Mouse (Mus musculus): Measurements from ENCODE around the gene Alg2. TPM values are rescaled to one million over a fixed set of nuclear protein-coding genes. Genes with fewer than 3 reads are reported as not detected.

Alg2 gene
- polyA plus RNA-seq, 1 experiment = 14.3 TPM

GRCm38 (mm10) chr4:47435566-47436360 is 38.4 kb downstream of the Alg2 start:
- H3K79me3 ChIP-seq (ENCODE audit: low read depth) = no peaks in the 10 kb centered on the region
- H3K79me2 ChIP-seq (ENCODE audit: control insufficient read depth, insufficient read depth) = no peaks in the 10 kb centered on the region
- TF ChIP-seq MAX (IDR thresholded peaks at IDR 0.05) (no peak), CTCF (IDR thresholded peaks at IDR 0.05; ENCODE audit: control insufficient read depth, insufficient read depth, insufficient read length) (no peak), CEBPB (IDR thresholded peaks at IDR 0.05; ENCODE audit: low read depth) (no peak), FOSL1 (IDR thresholded peaks at IDR 0.05; ENCODE audit: insufficient read depth, low read length, poor library complexity, severe bottlenecking) (no peak), USF1 (IDR thresholded peaks at IDR 0.05; ENCODE audit: low read depth) (no peak), MYOG (IDR thresholded peaks at IDR 0.05; ENCODE audit: control insufficient read depth, extremely low read depth, insufficient read length) (no peak), MYOD1 (IDR thresholded peaks at IDR 0.05; ENCODE audit: control insufficient read depth, insufficient read length, low read depth) (no peak)
- H3K4me3 ChIP-seq (ENCODE audit: insufficient read depth, poor library complexity, severe bottlenecking) = no peak overlapping the region
- no peaks in the 10 kb centered on the region for H3K36me3 ChIP-seq (ENCODE audit: control insufficient read depth, insufficient read depth)
- H3K27me3 ChIP-seq (ENCODE audit: control insufficient read depth, insufficient read depth, insufficient read length) = peaks cover 11% of the 10 kb centered on the region
- H3ac ChIP-seq (ENCODE audit: control insufficient read depth, insufficient read length, low read depth) = no peak overlapping the region

GRCm38 (mm10) chr4:47435131-47435530 is 39.0 kb downstream of the Alg2 start:
- Histone ChIP-seq H3K79me3 (ENCODE audit: low read depth) (no peaks in the 10 kb centered on the region), H3K4me3 (ENCODE audit: insufficient read depth, poor library complexity, severe bottlenecking) (no peak overlapping the region), H3K36me3 (ENCODE audit: control insufficient read depth, insufficient read depth) (no peaks in the 10 kb centered on the region), H3K27me3 (ENCODE audit: control insufficient read depth, insufficient read depth, insufficient read length) (peaks cover 11% of the 10 kb centered on the region), H3K79me2 (ENCODE audit: control insufficient read depth, insufficient read depth) (no peaks in the 10 kb centered on the region), H3ac (ENCODE audit: control insufficient read depth, insufficient read length, low read depth) (no peak overlapping the region)
- no peak for TF ChIP-seq MAX (IDR thresholded peaks at IDR 0.05)
- TF ChIP-seq MYOD1 (IDR thresholded peaks at IDR 0.05; ENCODE audit: control insufficient read depth, insufficient read length, low read depth) = no peak
- no peak for TF ChIP-seq FOSL1 (IDR thresholded peaks at IDR 0.05; ENCODE audit: insufficient read depth, low read length, poor library complexity, severe bottlenecking)
- no peak for TF ChIP-seq MYOG (IDR thresholded peaks at IDR 0.05; ENCODE audit: control insufficient read depth, extremely low read depth, insufficient read length)
- TF ChIP-seq CEBPB (IDR thresholded peaks at IDR 0.05; ENCODE audit: low read depth) = no peak
- TF ChIP-seq USF1 (IDR thresholded peaks at IDR 0.05; ENCODE audit: low read depth) = no peak
- TF ChIP-seq CTCF (IDR thresholded peaks at IDR 0.05; ENCODE audit: control insufficient read depth, insufficient read depth, insufficient read length) = no peak

- Histone ChIP-seq H3K79me3 (ENCODE audit: low read depth) (no peaks in the 10 kb centered on the region), H3K79me2 (ENCODE audit: control insufficient read depth, insufficient read depth) (no peaks in the 10 kb centered on the region), H3K27me3 (ENCODE audit: control insufficient read depth, insufficient read depth, insufficient read length) (peaks cover 10% of the 10 kb centered on the region)
Measured at GRCm38 (mm10) chr4:47432766-47433165, 41.4 kb downstream of the Alg2 start.

GRCm38 (mm10) chr4:47431081-47431480 is 43.1 kb downstream of the Alg2 start:
- H3K27me3 ChIP-seq (ENCODE audit: control insufficient read depth, insufficient read depth, insufficient read length) = peaks cover 13% of the 10 kb centered on the region
- H3K79me2 ChIP-seq (ENCODE audit: control insufficient read depth, insufficient read depth) = no peaks in the 10 kb centered on the region
- H3K79me3 ChIP-seq (ENCODE audit: low read depth) = no peaks in the 10 kb centered on the region
- H3K36me3 ChIP-seq (ENCODE audit: control insufficient read depth, insufficient read depth) = no peaks in the 10 kb centered on the region
- no peak overlapping the region for H3K4me3 ChIP-seq (ENCODE audit: insufficient read depth, poor library complexity, severe bottlenecking)
- no peak for TF ChIP-seq CTCF (IDR thresholded peaks at IDR 0.05; ENCODE audit: control insufficient read depth, insufficient read depth, insufficient read length)
- no peak for TF ChIP-seq CEBPB (IDR thresholded peaks at IDR 0.05; ENCODE audit: low read depth)
- TF ChIP-seq FOSL1 (IDR thresholded peaks at IDR 0.05; ENCODE audit: insufficient read depth, low read length, poor library complexity, severe bottlenecking) = no peak
- no peak for TF ChIP-seq MYOG (IDR thresholded peaks at IDR 0.05; ENCODE audit: control insufficient read depth, extremely low read depth, insufficient read length)
- TF ChIP-seq MYOD1 (IDR thresholded peaks at IDR 0.05; ENCODE audit: control insufficient read depth, insufficient read length, low read depth) = no peak
- TF ChIP-seq MAX (IDR thresholded peaks at IDR 0.05) = no peak
- TF ChIP-seq USF1 (IDR thresholded peaks at IDR 0.05; ENCODE audit: low read depth) = no peak
- H3ac ChIP-seq (ENCODE audit: control insufficient read depth, insufficient read length, low read depth) = no peak overlapping the region

More at GRCm38 (mm10) chr4:47432766-47433165, 41.4 kb downstream of the Alg2 start:
- Histone ChIP-seq H3K4me3 (ENCODE audit: insufficient read depth, poor library complexity, severe bottlenecking) (no peak overlapping the region), H3ac (ENCODE audit: control insufficient read depth, insufficient read length, low read depth) (no peak overlapping the region), H3K36me3 (ENCODE audit: control insufficient read depth, insufficient read depth) (no peaks in the 10 kb centered on the region)
- TF ChIP-seq MYOD1 (IDR thresholded peaks at IDR 0.05; ENCODE audit: control insufficient read depth, insufficient read length, low read depth) (no peak), MAX (IDR thresholded peaks at IDR 0.05) (no peak), FOSL1 (IDR thresholded peaks at IDR 0.05; ENCODE audit: insufficient read depth, low read length, poor library complexity, severe bottlenecking) (no peak), CTCF (IDR thresholded peaks at IDR 0.05; ENCODE audit: control insufficient read depth, insufficient read depth, insufficient read length) (no peak), MYOG (IDR thresholded peaks at IDR 0.05; ENCODE audit: control insufficient read depth, extremely low read depth, insufficient read length) (no peak), USF1 (IDR thresholded peaks at IDR 0.05; ENCODE audit: low read depth) (no peak), CEBPB (IDR thresholded peaks at IDR 0.05; ENCODE audit: low read depth) (no peak)

GRCm38 (mm10) chr4:47430557-47430956 is 43.6 kb downstream of the Alg2 start:
- H3K36me3 ChIP-seq (ENCODE audit: control insufficient read depth, insufficient read depth) = no peaks in the 10 kb centered on the region
- no peak overlapping the region for H3ac ChIP-seq (ENCODE audit: control insufficient read depth, insufficient read length, low read depth)
- H3K27me3 ChIP-seq (ENCODE audit: control insufficient read depth, insufficient read depth, insufficient read length) = peaks cover 15% of the 10 kb centered on the region
- no peaks in the 10 kb centered on the region for H3K79me2 ChIP-seq (ENCODE audit: control insufficient read depth, insufficient read depth)
- TF ChIP-seq FOSL1 (IDR thresholded peaks at IDR 0.05; ENCODE audit: insufficient read depth, low read length, poor library complexity, severe bottlenecking) (no peak), CTCF (IDR thresholded peaks at IDR 0.05; ENCODE audit: control insufficient read depth, insufficient read depth, insufficient read length) (no peak), USF1 (IDR thresholded peaks at IDR 0.05; ENCODE audit: low read depth) (no peak), CEBPB (IDR thresholded peaks at IDR 0.05; ENCODE audit: low read depth) (no peak), MAX (IDR thresholded peaks at IDR 0.05) (no peak), MYOG (IDR thresholded peaks at IDR 0.05; ENCODE audit: control insufficient read depth, extremely low read depth, insufficient read length) (no peak)
- H3K79me3 ChIP-seq (ENCODE audit: low read depth) = no peaks in the 10 kb centered on the region
- no peak overlapping the region for H3K4me3 ChIP-seq (ENCODE audit: insufficient read depth, poor library complexity, severe bottlenecking)

Data from C2C12 (cell line).